Mouse (Mus musculus) lung, postnatal 36 days (tissue): ENCODE results near the gene Upk1a.

Experiments used
- DNase-seq: peaks from one replicate; pipeline ENCODE4 v3.0.0; 2022; ENCODE audit warnings: mixed read lengths

Gene Upk1a

GRCm38 (mm10) chr7:30612654-30613402, at the start of gene Upk1a:
Gene Upk1a (minus strand): TSS chr7:30612847.
- no peak for DNase-seq

DNA sequence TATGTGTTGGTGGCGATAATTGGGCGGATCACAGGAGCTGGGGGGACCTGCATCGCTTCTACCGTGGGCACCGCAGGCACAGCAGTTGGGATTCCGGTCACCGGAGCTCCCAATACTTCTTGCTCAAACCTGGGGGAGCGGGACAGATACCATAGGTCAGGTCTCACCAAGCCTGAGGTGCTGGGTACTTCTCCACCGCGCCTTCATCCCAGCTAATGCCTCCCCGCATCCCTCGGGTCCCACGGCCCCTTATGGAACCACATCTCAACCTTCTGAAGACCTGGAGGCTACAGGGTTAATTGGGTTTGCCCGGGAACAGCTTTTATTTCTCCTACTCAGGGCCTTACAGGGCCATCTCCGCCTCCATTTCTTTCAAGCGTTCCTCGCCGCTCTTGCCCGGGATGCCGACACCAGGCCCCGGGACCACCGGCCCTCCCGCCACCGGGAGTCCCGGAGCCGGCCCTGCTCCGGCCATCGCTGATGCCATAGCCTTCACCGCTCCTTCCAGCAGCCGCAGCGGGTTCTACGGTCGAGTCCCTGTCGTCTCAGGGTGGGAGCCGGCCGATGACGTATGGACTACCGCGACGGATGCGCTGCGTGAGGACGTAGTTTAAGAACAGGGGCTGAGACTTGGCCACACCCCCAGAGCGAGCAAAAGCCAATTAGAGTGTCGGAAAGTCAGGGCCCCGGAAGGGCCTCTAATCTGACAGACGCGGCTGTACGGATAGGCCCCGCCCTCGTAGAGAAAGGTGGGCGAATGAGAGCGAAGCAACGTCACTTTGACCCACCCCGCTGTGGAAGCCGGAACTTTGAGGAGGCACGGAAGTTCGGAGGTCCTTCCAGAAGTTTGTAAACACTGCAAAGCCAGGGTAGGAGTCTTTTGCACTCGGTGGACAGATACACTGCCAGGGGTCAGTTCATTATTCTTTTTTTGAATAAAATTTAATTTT, 37.2 kb upstream of the Upk1a start, which contains the start of gene Rbm42:
Gene Rbm42, minus strand, starts transcription at position 727 of the 950 bp plus-strand sequence.
- peak; percentile 100 for DNase-seq

- DNase-seq: no peak
These were observed 26.4 kb upstream of the Upk1a start for GRCm38 (mm10) chr7:30639083-30639482.

DNA sequence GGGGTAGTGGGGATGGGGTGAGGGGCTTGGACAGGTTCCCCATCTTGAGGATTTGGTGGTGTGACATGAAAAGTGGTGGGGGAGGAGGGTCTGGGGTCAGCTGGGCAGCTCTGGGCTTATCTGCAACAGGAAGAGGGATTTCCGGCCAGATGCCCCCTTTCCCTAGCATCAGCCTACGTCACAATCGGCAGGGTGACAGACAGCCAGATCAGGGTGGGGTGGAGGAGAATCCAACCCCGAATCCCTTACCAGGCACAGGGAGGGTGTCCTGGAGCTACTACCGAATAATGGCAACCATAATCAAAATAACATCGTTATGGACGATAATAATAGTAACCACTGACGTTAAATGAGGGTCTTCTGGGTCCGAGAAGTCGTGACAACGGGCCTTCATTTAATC, 23.7 kb upstream of the Upk1a start:
- DNase-seq: no peak

GRCm38 (mm10) chr7:30635752-30636151, 23.1 kb upstream of the Upk1a start, which contains the start of gene Etv2:
Gene Etv2 (minus strand): TSS chr7:30635852.
- no peak for DNase-seq

- peak; percentile 50 for DNase-seq
These were observed 22.0 kb upstream of the Upk1a start for GRCm38 (mm10) chr7:30634621-30635020.

DNA sequence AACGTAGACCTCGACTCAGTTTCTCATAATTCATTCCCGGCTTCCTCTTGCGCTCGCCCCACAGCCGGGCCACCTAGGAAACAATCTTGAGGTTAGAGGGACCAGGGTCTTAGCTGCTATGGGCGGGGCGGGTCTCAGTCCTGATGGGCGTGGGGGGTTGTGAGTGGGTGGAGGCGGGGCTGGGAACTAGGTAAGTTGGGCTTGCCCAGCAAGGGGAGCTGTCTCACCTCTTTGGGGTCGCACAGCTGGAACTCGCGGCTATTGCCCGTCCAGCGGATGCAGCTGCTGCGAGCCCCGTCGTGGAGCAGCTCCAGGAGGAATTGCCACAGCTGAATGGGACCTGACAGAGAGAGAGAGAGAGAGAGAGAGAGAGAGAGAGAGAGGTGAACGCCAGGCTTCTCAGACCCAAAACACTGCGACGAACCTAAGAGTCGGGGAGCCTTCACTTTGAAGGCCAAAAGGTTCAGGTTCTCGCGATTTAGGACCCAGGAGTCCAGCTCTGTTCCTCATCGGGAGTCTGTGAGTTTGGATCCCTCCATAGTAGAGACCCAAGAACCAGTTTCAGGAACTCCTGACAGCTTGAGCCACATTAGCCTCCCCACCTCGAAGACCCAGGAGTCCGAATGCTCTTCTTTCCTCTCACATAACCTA, 21.2 kb upstream of the Upk1a start:
- DNase-seq: no peak

- no peak for DNase-seq
These were observed 16.4 kb upstream of the Upk1a start for GRCm38 (mm10) chr7:30629013-30629412.

- no peak for DNase-seq
These were observed 14.0 kb upstream of the Upk1a start for GRCm38 (mm10) chr7:30626647-30627046.

GRCm38 (mm10) chr7:30625530-30626384, 13.1 kb upstream of the Upk1a start, which contains the start of gene Cox6b1:
Gene Cox6b1 (minus strand): TSS chr7:30626151.
- DNase-seq: peak; percentile 91

DNA sequence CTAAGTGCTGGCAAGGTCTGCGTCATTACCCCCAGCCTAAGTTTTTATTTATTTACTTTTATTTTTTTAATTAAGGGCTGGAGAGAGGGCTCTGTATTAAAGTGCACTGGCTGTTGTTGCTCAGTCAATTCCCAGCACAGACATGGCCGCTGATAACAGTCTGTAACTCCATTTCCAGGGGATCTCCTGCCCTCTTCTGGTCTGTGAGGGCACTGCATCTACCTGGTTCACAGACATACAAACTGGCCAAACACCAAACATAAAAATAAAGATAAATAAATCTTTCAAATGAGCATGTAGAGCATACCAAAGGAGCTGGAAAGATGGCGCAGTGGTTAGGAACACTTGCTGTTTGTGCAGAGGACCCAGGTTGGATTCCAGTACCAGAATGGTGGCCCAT, 6.6 kb upstream of the Upk1a start:
- DNase-seq: peak; percentile 41

GRCm38 (mm10) chr7:30618658-30619057, 6.0 kb upstream of the Upk1a start:
- DNase-seq: no peak

DNA sequence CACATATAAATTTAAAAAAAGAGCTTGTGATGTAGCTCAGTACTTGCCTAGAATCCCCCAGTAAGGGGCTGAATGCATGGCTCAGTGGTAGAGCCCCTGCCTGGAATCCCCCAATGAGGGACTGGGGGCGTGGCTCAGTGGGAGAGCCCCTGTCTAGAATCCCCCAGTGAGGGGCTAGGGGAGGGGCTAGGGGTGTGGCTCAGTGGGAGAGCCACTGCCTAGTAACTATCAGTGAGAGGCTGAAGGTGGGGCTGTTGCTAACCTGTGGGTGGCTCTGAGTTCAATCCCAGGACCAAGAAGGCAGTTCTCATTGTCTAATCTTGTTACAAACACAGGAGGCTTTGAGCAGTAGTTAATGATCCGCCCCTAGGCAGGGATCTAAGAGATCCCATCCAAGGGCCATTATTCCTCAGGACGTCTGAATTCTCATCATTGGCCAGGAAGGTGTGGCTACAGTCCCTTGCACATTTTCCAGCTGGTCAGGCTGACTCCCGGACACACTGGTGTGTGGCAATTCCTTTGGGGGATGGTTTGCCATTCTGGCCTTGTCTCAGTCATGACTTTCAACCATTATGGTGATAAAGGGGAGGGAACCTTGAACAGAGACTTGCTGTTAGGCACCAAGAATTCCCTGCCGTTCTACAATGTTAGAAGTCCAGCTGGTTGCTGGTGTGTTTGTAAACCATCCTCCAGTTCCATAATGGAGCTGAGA, 2.6 kb upstream of the Upk1a start:
- DNase-seq: no peak

GRCm38 (mm10) chr7:30614454-30614853, 1.8 kb upstream of the Upk1a start:
- peak; percentile 26 for DNase-seq

DNA sequence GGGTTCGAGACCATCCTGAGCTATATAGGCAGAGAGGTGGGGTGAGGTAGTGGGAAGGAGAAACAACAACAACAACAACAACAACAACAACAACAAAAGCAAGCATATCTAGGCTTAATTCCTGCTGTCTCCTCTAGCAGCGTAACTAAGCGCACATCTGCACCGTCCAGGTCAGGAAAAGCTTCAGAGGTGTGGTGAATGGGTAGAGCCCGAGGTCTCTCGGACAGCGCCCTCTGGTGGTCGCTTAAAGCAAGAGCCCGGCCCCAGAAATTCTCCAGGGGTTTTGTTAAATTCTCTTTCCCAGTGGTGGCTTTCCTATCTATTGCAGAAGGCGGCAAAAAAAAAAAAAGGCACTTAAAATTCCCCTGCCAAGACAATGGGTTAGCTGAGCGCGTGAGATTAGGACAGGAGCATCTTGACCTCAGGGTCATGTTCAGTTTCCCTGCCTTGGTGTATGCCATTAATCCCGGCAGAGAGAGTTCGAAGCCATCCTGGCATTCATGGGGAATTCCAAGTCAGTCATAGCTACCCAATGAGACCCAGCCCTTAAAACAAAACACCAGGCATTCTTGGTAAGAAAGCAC, 974 bp upstream of the Upk1a start:
- peak; percentile 76 for DNase-seq

GRCm38 (mm10) chr7:30610043-30610442, 2.6 kb downstream of the Upk1a start:
- DNase-seq: no peak

GRCm38 (mm10) chr7:30608476-30608875, 4.2 kb downstream of the Upk1a start:
- no peak for DNase-seq

DNA sequence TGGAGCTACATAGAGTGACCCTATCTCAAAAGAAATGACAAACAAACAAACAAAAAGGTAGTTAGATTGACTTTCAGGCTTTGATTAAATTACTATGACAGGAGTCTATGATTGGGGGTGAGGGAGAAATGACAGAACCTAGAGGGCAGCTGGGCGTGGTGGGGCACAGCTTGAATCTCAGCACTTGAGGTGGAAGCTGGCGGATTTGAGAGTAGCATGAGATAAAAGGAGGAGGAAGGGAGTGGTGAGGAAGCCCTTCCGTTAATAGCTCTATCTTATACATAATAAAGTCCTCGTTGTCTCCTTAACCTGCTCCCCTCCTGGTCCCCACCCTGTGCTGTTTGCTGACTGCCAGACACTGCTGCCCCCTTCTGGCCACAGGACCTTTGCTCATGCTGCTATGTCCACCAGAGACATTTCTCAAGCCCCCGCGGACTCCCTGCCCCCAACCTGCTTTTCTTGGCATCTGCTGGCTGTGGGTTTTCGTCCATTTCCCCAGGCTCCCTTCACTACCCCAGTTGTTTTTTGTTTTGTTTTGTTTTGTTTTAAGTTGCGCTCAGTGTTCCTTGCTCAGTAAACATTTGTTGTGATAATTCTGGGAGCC, 4.8 kb downstream of the Upk1a start:
- peak; percentile 87 for DNase-seq

GRCm38 (mm10) chr7:30604944-30605343, 7.7 kb downstream of the Upk1a start:
- DNase-seq: no peak

DNA sequence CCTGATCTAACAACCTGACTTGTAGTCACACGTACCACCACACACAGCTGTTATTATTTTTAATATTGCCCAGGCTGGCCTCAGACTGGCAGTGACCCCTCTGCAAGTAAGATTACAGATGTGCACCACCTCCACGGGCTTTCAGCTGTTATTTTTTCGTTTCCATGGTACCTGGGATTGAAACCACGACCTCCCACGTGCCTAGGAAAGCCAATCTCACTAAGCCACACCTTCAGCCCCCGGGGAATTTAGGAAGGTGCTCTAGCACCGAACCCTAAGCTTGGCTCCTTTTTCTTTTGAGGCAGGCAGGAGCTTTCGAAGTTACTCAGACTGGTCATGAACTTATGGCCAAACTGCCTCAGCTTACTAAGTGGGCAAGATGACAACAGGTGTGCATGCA, 8.2 kb downstream of the Upk1a start:
- no peak for DNase-seq

- DNase-seq: peak; percentile 88
These were observed 10.1 kb downstream of the Upk1a start for GRCm38 (mm10) chr7:30602583-30602982.
